Mouse (Mus musculus) embryonic stem cell, embryonic (primary cell): ENCODE results near the gene Macrod1.

Experiments used
- CTCF ChIA-PET, 4 experiments: fragments of 300-600 bp in 2 of 4; fragments of 350-600 bp in 2 of 4; sonication (Branson Sonifier 250); formaldehyde crosslinking; loops; one replicate each; lab custom pipeline; 2022; ENCODE audit warnings: inconsistent platforms in 2 of 4; lab: Charles Lee
- POLR2A ChIA-PET, 4 experiments: fragments of 300-600 bp in 2 of 4; fragments of 350-600 bp in 2 of 4; sonication (Branson Sonifier 250); formaldehyde crosslinking; loops; one replicate each; lab custom pipeline; 2022; ENCODE audit warnings: antibody characterized with exemption in 4 of 4, inconsistent platforms in 1 of 4; lab: Charles Lee

Gene Macrod1

GRCm38 (mm10) chr19:7056248-7057087, at the start of gene Macrod1:
Gene Macrod1 (plus strand): TSS chr19:7056810.
- ChIA-PET CTCF (interaction anchor here (0.5 to 3.4 kb wide), 17 partner anchors 9 to 539 kb away, joined by 3 to 15 read pairs (median 3); no protein-coding TSS in a partner anchor), POLR2A (interaction anchor here (0.5 to 9.1 kb wide), 42 partner anchors 8 to 254 kb away, joined by 3 to 97 read pairs (median 4); partner anchors contain the start of genes Stip1 (in 4 of the 4), Cox8a (in 1 of the 4), Dnajc4 (in 1 of the 4) and Fkbp2 (in 1 of the 4))

- POLR2A ChIA-PET = interaction anchor here in 2 of 4 experiments (0.6 to 1.1 kb wide), 4 partner anchors 9 to 74 kb away, joined by 3 to 4 read pairs (median 3); partner anchors contain the start of genes Nudt22 (in 1 of the 2) and Trpt1 (in 1 of the 2)
- CTCF ChIA-PET = no interaction called here
Measured at GRCm38 (mm10) chr19:7006892-7007593, 49.6 kb upstream of the Macrod1 start.

GRCm38 (mm10) chr19:7012426-7012825, 44.2 kb upstream of the Macrod1 start:
- ChIA-PET CTCF (interaction anchor here in 1 of 4 experiments (1.9 to 3.4 kb wide), 2 partner anchors 10 to 33 kb away, joined by 6 to 10 read pairs; no protein-coding TSS in a partner anchor), POLR2A (interaction anchor here in 3 of 4 experiments (0.6 to 3.6 kb wide), 14 partner anchors 9 to 223 kb away, joined by 3 to 16 read pairs (median 5); partner anchors contain the start of genes Nudt22 (in 2 of the 3), Trpt1 (in 2 of the 3), Bad (in 1 of the 3) and Fkbp2 (in 1 of the 3))

GRCm38 (mm10) chr19:7013984-7014383, 42.6 kb upstream of the Macrod1 start:
- ChIA-PET CTCF (interaction anchor here in 2 of 4 experiments (0.6 to 1.9 kb wide), 5 partner anchors 8 to 78 kb away, joined by 4 to 8 read pairs (median 6); no protein-coding TSS in a partner anchor), POLR2A (interaction anchor here in 3 of 4 experiments (0.6 to 3.6 kb wide), 26 partner anchors 8 to 745 kb away, joined by 3 to 16 read pairs (median 4); partner anchors contain the start of genes Nudt22 (in 3 of the 3), Trpt1 (in 3 of the 3), Fkbp2 (in 2 of the 3) and Stip1 (in 2 of the 3))

- ChIA-PET CTCF (interaction anchor here in 1 of 4 experiments (0.5 to 1.9 kb wide), 4 partner anchors 8 to 1082 kb away, joined by 3 to 6 read pairs (median 5); no protein-coding TSS in a partner anchor), POLR2A (interaction anchor here in 3 of 4 experiments (0.8 to 3.6 kb wide), 18 partner anchors 9 to 250 kb away, joined by 3 to 16 read pairs (median 4); partner anchors contain the start of genes Nudt22 (in 3 of the 3), Trpt1 (in 3 of the 3), Fkbp2 (in 2 of the 3) and Stip1 (in 2 of the 3))
Measured at GRCm38 (mm10) chr19:7014481-7015135, 42.0 kb upstream of the Macrod1 start.

- CTCF ChIA-PET = interaction anchor here in 2 of 4 experiments (0.5 to 1.0 kb wide), 4 partner anchors 22 to 352 kb away, joined by 3 read pairs; partner anchors contain the start of genes Bad (in 1 of the 2) and Stip1 (in 1 of the 2)
- POLR2A ChIA-PET = interaction anchor here in 3 of 4 experiments (0.7 to 2.2 kb wide), 12 partner anchors 14 to 200 kb away, joined by 3 to 7 read pairs (median 3); partner anchors contain the start of genes Bad (in 1 of the 3), Cox8a (in 1 of the 3), Fkbp2 (in 1 of the 3) and Nudt22 (in 1 of the 3)
Measured at GRCm38 (mm10) chr19:7017541-7018457, 38.8 kb upstream of the Macrod1 start.

GRCm38 (mm10) chr19:7018546-7018945, 38.1 kb upstream of the Macrod1 start:
- CTCF ChIA-PET = interaction anchor here in 1 of 4 experiments (0.9 kb wide), 1 partner anchor 77 kb away, joined by 3 read pairs; the partner anchor contains the start of gene Bad
- POLR2A ChIA-PET = interaction anchor here in 2 of 4 experiments (0.7 to 2.2 kb wide), 10 partner anchors 15 to 199 kb away, joined by 3 to 7 read pairs (median 3); partner anchors contain the start of genes Bad (in 1 of the 2), Cox8a (in 1 of the 2), Fkbp2 (in 1 of the 2) and Nudt22 (in 1 of the 2)

GRCm38 (mm10) chr19:7019191-7019590, 37.4 kb upstream of the Macrod1 start, which contains the start of gene Fermt3:
Gene Fermt3 (minus strand): TSS chr19:7019469.
- CTCF ChIA-PET = no interaction called here
- POLR2A ChIA-PET = interaction anchor here in 1 of 4 experiments (1.2 to 1.4 kb wide), 3 partner anchors 15 to 199 kb away, joined by 3 read pairs; partner anchors contain the start of gene Cox8a

- CTCF ChIA-PET = interaction anchor here (0.5 to 1.8 kb wide), 40 partner anchors 10 to 598 kb away, joined by 3 to 27 read pairs (median 4); partner anchors contain the start of genes Stip1 (in 2 of the 4), Bad (in 1 of the 4), Catsperz (in 1 of the 4) and Fkbp2 (in 1 of the 4)
- POLR2A ChIA-PET = interaction anchor here (0.7 to 5.0 kb wide), 30 partner anchors 8 to 657 kb away, joined by 3 to 40 read pairs (median 3); partner anchors contain the start of genes Stip1 (in 3 of the 4), Nudt22 (in 2 of the 4), Trpt1 (in 2 of the 4) and Cox8a (in 1 of the 4)
Measured at GRCm38 (mm10) chr19:7020224-7020641, 36.4 kb upstream of the Macrod1 start.

GRCm38 (mm10) chr19:7029531-7029930, 27.1 kb upstream of the Macrod1 start:
- CTCF ChIA-PET = interaction anchor here in 1 of 4 experiments (1.2 kb wide), 1 partner anchor 9 kb away, joined by 3 read pairs; no protein-coding TSS in a partner anchor
- POLR2A ChIA-PET = interaction anchor here in 2 of 4 experiments (1.0 to 1.4 kb wide), 5 partner anchors 10 to 107 kb away, joined by 3 to 8 read pairs (median 4); partner anchors contain the start of genes Stip1 (in 2 of the 2) and Vegfb (in 1 of the 2)

GRCm38 (mm10) chr19:7034006-7034405, 22.6 kb upstream of the Macrod1 start:
- POLR2A ChIA-PET = interaction anchor here in 3 of 4 experiments (0.6 to 3.6 kb wide), 21 partner anchors 10 to 184 kb away, joined by 3 to 16 read pairs (median 3); partner anchors contain the start of genes Fkbp2 (in 2 of the 3), Cox8a (in 1 of the 3) and Macrod1 (in 1 of the 3)
- CTCF ChIA-PET = interaction anchor here (0.5 to 1.9 kb wide), 22 partner anchors 9 to 755 kb away, joined by 3 to 11 read pairs (median 3); partner anchors contain the start of genes Esrra (in 1 of the 4), Gpr137 (in 1 of the 4), Macrod1 (in 1 of the 4) and Nudt22 (in 1 of the 4)

- CTCF ChIA-PET = interaction anchor here (0.8 to 3.0 kb wide), 12 partner anchors 14 to 196 kb away, joined by 3 to 17 read pairs (median 6); no protein-coding TSS in a partner anchor
- POLR2A ChIA-PET = interaction anchor here (0.5 to 4.5 kb wide), 58 partner anchors 8 to 798 kb away, joined by 3 to 97 read pairs (median 5); partner anchors contain the start of genes Macrod1 (in 4 of the 4), Bad (in 2 of the 4), Dnajc4 (in 2 of the 4) and Otub1 (in 2 of the 4)
Measured at GRCm38 (mm10) chr19:7039088-7039720, 17.4 kb upstream of the Macrod1 start.

- ChIA-PET POLR2A (interaction anchor here (0.5 to 4.5 kb wide), 128 partner anchors 8 to 1683 kb away, joined by 3 to 97 read pairs (median 4); partner anchors contain the start of genes Macrod1 (in 4 of the 4), Bad (in 3 of the 4), Otub1 (in 3 of the 4) and Cox8a (in 2 of the 4)), CTCF (interaction anchor here (0.7 to 3.0 kb wide), 22 partner anchors 9 to 1673 kb away, joined by 3 to 17 read pairs (median 4); partner anchors contain the start of gene Map4k2 (in 1 of the 4))
Measured at GRCm38 (mm10) chr19:7039841-7040636, 16.6 kb upstream of the Macrod1 start, which contains the start of gene Stip1. Gene Stip1 (minus strand): TSS chr19:7039967.
